Mouse (Mus musculus) urinary bladder, postnatal 25 days (tissue): ENCODE data around the gene Peg10.
"Not testable (repeated sequence)": the region's sequence is repeated elsewhere in the genome, so short reads cannot be mapped to it uniquely, and the experiment has no call there.

Experiments used
- DNase-seq: peaks from one replicate; pipeline ENCODE4 v3.0.0; 2022; ENCODE audit warnings: low spot score

Peg10 gene

GRCm38 (mm10) chr6:4748506-4748961 lies 1.4 kb downstream of the Peg10 start:
- DNase-seq: no peak

GRCm38 (mm10) chr6:4749091-4749490 lies 2.0 kb downstream of the Peg10 start:
- DNase-seq: peak; percentile 92

- no peak for DNase-seq
Observed at GRCm38 (mm10) chr6:4751355-4751754, 4.2 kb downstream of the Peg10 start.

GRCm38 (mm10) chr6:4754286-4754685 lies 7.2 kb downstream of the Peg10 start:
- no peak for DNase-seq

GRCm38 (mm10) chr6:4754886-4755285 lies 7.8 kb downstream of the Peg10 start:
- no peak for DNase-seq

GRCm38 (mm10) chr6:4761415-4762142 lies 14.5 kb downstream of the Peg10 start:
- DNase-seq: not testable (repeated sequence)

GRCm38 (mm10) chr6:4762252-4762651 lies 15.1 kb downstream of the Peg10 start:
- DNase-seq: no peak

- no peak for DNase-seq
Observed at GRCm38 (mm10) chr6:4796281-4796680, 49.2 kb downstream of the Peg10 start.

GRCm38 (mm10) chr6:4797317-4797716 lies 50.2 kb downstream of the Peg10 start:
- DNase-seq: not testable (repeated sequence)

GRCm38 (mm10) chr6:4798382-4798781 lies 51.3 kb downstream of the Peg10 start:
- DNase-seq: no peak

- no peak for DNase-seq
Observed at GRCm38 (mm10) chr6:4799359-4799758, 52.3 kb downstream of the Peg10 start.

- DNase-seq: no peak
Observed at GRCm38 (mm10) chr6:4806981-4807380, 59.9 kb downstream of the Peg10 start.
